Mouse (Mus musculus) thymus, adult 2 months (tissue): ENCODE results near the gene Slc1a5. TPM values are rescaled to one million over a fixed set of nuclear protein-coding genes. Genes with fewer than 3 reads are reported as not detected.
A peak's percentile ranks its signal among the peaks of the same experiment; 100 is the strongest.

Source experiments
- DNase-seq: peaks from one replicate; pipeline ENCODE4 v3.0.0; 2021
- H3K27ac ChIP-seq: fragments of 200-500 bp; 2 replicates; pipeline ENCODE4 v1.5.1; 2012; ENCODE audit warnings: low read length, control low read depth; ENCODE audit not compliant: control insufficient read depth, insufficient read depth
- H3K27me3 ChIP-seq: fragments of 200-500 bp; 2 replicates; pipeline ENCODE4 v1.6.1; 2012; ENCODE audit warnings: mild to moderate bottlenecking, low read length, moderate library complexity, mixed read lengths; ENCODE audit not compliant: control insufficient read depth, insufficient read depth
- H3K36me3 ChIP-seq: fragments of 200-500 bp; 2 replicates; pipeline ENCODE4 v1.6.1; 2012; ENCODE audit warnings: mild to moderate bottlenecking, low read length, moderate library complexity; ENCODE audit not compliant: control insufficient read depth, insufficient read depth
- H3K4me1 ChIP-seq: fragments of 200-500 bp; replicated peaks from 2 replicates; pipeline ENCODE4 v1.6.1; 2012; ENCODE audit warnings: low read length; ENCODE audit not compliant: control insufficient read depth, insufficient read depth
- H3K4me3 ChIP-seq: fragments of 200-500 bp; 2 replicates; pipeline ENCODE4 v1.5.1; 2012; ENCODE audit warnings: mild to moderate bottlenecking, low read length, control low read depth, moderate library complexity; ENCODE audit not compliant: control insufficient read depth, insufficient read depth
- CTCF ChIP-seq: fragments of 200-500 bp; IDR thresholded peaks from 2 replicates; pipeline ENCODE4 v1.5.1; 2012; ENCODE audit warnings: mild to moderate bottlenecking, control low read depth, low read length, moderate library complexity, borderline replicate concordance; ENCODE audit not compliant: control insufficient read depth, poor library complexity, insufficient read depth; ENCODE audit errors: extremely low read depth
- POLR2A ChIP-seq: fragments of 200-500 bp; IDR thresholded peaks from 2 replicates; pipeline ENCODE4 v1.6.1; 2012; ENCODE audit warnings: mild to moderate bottlenecking, low read length, control low read depth, moderate library complexity; ENCODE audit not compliant: control insufficient read depth, poor library complexity, insufficient read depth; ENCODE audit errors: extremely low read depth
- WGBS: fragments of 180-500 bp; shearing (Covaris S2); methylation state at CpG from one replicate; pipeline ENCODE4 v1.1.7; 2018; 5-methylcytosine and 5-hydroxymethylcytosine counted together
- polyA plus RNA-seq: library from polyadenylated mRNA; depleted of rRNA; stranded (reverse); fragments of >200 nt; gene quantifications from 2 replicates; pipeline ENCODE4 v1.2.3, GENCODE M21; 2012

The Slc1a5 gene
- polyA plus RNA-seq, 1 experiment = 254 TPM

GRCm38 (mm10) chr7:16785541-16786083, 4.5 kb downstream of the Slc1a5 start:
- no peak for TF ChIP-seq POLR2A
- TF ChIP-seq CTCF = no peak

DNA sequence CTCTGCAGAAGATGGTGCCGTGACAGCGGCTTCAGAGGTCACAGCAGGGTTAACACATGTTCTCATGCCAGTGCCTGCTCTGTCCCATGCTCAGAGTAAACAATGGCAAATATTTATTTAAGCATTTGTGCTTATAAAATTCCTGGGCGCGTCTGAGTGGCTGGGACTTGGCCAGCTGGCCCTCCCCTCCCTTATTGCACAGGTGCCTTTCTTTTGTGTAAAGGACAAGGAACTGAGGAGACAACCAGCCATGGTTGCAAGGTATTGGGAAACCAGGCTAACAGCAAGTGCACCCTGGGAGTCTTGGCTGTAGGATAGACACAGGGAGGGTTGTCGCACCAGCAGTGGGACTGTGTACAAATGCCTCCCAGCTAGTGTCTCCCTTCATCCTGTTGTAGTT, 11.2 kb downstream of the Slc1a5 start:
- H3K36me3 ChIP-seq = peaks cover 38% of the 10 kb centered on the region
- 95% methylated on average over 5 of the region's 5 CpGs for WGBS
- no peak for TF ChIP-seq CTCF
- TF ChIP-seq POLR2A = no peak
- no peak overlapping the region for H3K4me3 ChIP-seq
- no peak for DNase-seq
- H3K27me3 ChIP-seq = no peaks in the 10 kb centered on the region
- H3K4me1 ChIP-seq = peaks cover 23% of the 10 kb centered on the region
- H3K27ac ChIP-seq = no peak overlapping the region

More at GRCm38 (mm10) chr7:16785541-16786083, 4.5 kb downstream of the Slc1a5 start:
- no peak overlapping the region for H3K4me3 ChIP-seq
- peaks cover 21% of the 10 kb centered on the region for H3K4me1 ChIP-seq
- H3K36me3 ChIP-seq = peaks cover 5% of the 10 kb centered on the region
- no peak for DNase-seq
- H3K27ac ChIP-seq = no peak overlapping the region
- 95% methylated on average over 8 of the region's 8 CpGs for WGBS
- H3K27me3 ChIP-seq = no peaks in the 10 kb centered on the region

- Histone ChIP-seq H3K27ac (no peak overlapping the region), H3K4me3 (no peak overlapping the region), H3K4me1 (peaks cover 23% of the 10 kb centered on the region), H3K27me3 (no peaks in the 10 kb centered on the region), H3K36me3 (peaks cover 47% of the 10 kb centered on the region)
- 96% methylated on average over 19 of the region's 19 CpGs for WGBS
- no peak for TF ChIP-seq CTCF
- DNase-seq = no peak
Measured at GRCm38 (mm10) chr7:16793010-16793725, 12.0 kb downstream of the Slc1a5 start.

DNA sequence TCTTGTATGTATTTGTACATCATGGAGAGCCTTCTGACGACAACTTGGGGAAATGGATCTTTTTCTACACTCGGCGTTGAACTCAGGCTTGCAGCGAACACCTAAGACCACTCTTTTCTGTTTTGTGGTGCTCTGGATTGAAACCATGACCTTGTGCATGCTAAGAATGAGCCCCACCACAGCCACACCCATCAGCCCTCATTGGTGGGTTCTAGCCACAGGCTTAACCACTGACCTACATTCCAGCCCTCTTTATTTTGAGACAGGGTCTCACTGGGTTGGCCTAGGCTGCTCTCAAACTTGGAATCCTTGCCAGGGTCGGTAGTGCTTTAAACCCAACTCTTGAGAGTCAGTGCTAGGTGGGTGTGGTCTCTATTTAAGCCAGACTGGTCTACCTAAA, 13.7 kb downstream of the Slc1a5 start:
- peaks cover 53% of the 10 kb centered on the region for H3K36me3 ChIP-seq
- H3K4me3 ChIP-seq = no peak overlapping the region
- peaks cover 23% of the 10 kb centered on the region for H3K4me1 ChIP-seq
- H3K27me3 ChIP-seq = no peaks in the 10 kb centered on the region
- TF ChIP-seq POLR2A (no peak), CTCF (no peak)
- DNase-seq = no peak
- 63% methylated on average over 5 of the region's 5 CpGs for WGBS
- no peak overlapping the region for H3K27ac ChIP-seq

DNA sequence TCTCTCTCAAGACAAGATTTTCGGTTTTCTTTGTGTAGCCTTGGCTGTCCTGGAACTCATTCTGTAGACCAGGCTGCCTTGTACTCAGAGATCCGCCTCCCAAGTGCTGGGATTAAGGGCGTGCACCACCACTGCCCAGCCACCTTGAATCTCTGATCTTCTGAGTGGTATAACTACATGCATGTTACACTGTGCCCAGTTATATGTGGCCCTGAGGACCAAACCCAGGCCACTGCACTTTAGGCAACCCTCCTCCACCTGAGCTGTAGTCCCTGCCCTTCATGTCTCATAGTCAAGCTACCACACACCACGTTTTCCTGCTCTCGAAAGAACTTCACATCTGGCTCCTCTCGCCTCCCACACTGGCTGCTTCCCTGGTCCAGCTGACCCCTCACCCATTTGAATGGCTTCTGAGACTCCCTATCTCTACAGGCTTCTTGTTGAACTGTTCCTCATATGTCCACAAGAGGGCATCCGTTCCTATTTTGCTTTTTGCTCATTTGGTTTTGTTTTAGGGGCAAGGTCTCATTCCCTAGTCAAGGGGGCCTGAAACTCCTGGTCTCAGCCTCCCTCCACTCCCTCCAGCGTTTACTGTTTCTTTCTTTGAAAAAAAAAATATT, 23.4 kb downstream of the Slc1a5 start:
- Histone ChIP-seq H3K27me3 (no peaks in the 10 kb centered on the region), H3K4me3 (no peak overlapping the region), H3K4me1 (no peaks in the 10 kb centered on the region), H3K36me3 (no peaks in the 10 kb centered on the region; the same call in 1 of the 2 replicates), H3K27ac (no peak overlapping the region)
- TF ChIP-seq POLR2A (no peak), CTCF (no peak)
- 33% methylated on average over 8 of the region's 8 CpGs for WGBS
- peak; percentile 47 for DNase-seq

GRCm38 (mm10) chr7:16807936-16808335, 26.8 kb downstream of the Slc1a5 start:
- 89% methylated on average over 9 of the region's 9 CpGs for WGBS
- Histone ChIP-seq H3K27ac (no peak overlapping the region), H3K4me3 (no peak overlapping the region), H3K4me1 (no peaks in the 10 kb centered on the region), H3K27me3 (no peaks in the 10 kb centered on the region), H3K36me3 (peaks cover 9% of the 10 kb centered on the region)
- no peak for DNase-seq
- TF ChIP-seq POLR2A = no peak
- TF ChIP-seq CTCF = no peak; the same call in 1 of the 2 replicates
